Mouse (Mus musculus) liver, postnatal 0 days (tissue): Measurements from ENCODE around the gene Prpf6.

ENCODE experiments used
- CTCF ChIP-seq: sonication (generic); IDR thresholded peaks from 2 replicates; pipeline ENCODE4 v1.5.1; 2016; ENCODE audit warnings: antibody characterized with exemption, low read depth
- EP300 ChIP-seq: IDR thresholded peaks from 2 replicates; pipeline ENCODE4 v1.6.1; 2016; ENCODE audit warnings: antibody characterized with exemption, low read depth, mild to moderate bottlenecking

GRCm38 (mm10) chr2:181571941-181572670 is 19.6 kb upstream of the Prpf6 start:
- no peak for TF ChIP-seq CTCF
- no peak for TF ChIP-seq EP300
